Mouse (Mus musculus) E14TG2a.4 (cell line): ENCODE measurements around the gene Celsr2.

Experiments
- CTCF ChIP-seq: conservative IDR thresholded peaks from 2 replicates; pipeline ENCODE4 v1.5.1; 2014; ENCODE audit warnings: low read length
- NANOG ChIP-seq: IDR thresholded peaks from 2 replicates; pipeline ENCODE4 v1.6.1; 2014; ENCODE audit warnings: borderline replicate concordance, low read length, mixed read lengths
- POU5F1 ChIP-seq: IDR thresholded peaks from 2 replicates; pipeline ENCODE4 v1.6.1; 2014; ENCODE audit warnings: low read length, borderline replicate concordance

- no peak for TF ChIP-seq CTCF
- TF ChIP-seq POU5F1 = no peak
- TF ChIP-seq NANOG = no peak
Measured at GRCm38 (mm10) chr3:108409656-108410358, 5.5 kb downstream of the Celsr2 start.
